Mouse (Mus musculus) kidney, embryonic 15.5 days (tissue): ENCODE measurements around the gene Srp72. TPM values are rescaled to one million over a fixed set of nuclear protein-coding genes. Genes with fewer than 3 reads are reported as not detected.
"Not testable (repeated sequence)": the region's sequence is repeated elsewhere in the genome, so short reads cannot be mapped to it uniquely, and the experiment has no call there.

Experiments
- ATAC-seq: fragments of 200-750 bp; cut with Nextera tagmentation; replicated peaks from 2 replicates; pipeline ENCODE4 v1.8.0; 2017; ENCODE audit warnings: moderate TSS enrichment; ENCODE audit not compliant: low FRiP score
- H3K27ac ChIP-seq: fragments of 300-500 bp; sonication (generic); 2 replicates; pipeline ENCODE4 v1.5.1; 2015; ENCODE audit warnings: mild to moderate bottlenecking, inconsistent platforms
- H3K27me3 ChIP-seq: fragments of 300-500 bp; sonication (generic); 2 replicates; pipeline ENCODE4 v1.6.1; 2015; ENCODE audit warnings: inconsistent platforms
- H3K36me3 ChIP-seq: fragments of 300-500 bp; sonication (generic); 2 replicates; pipeline ENCODE4 v1.6.1; 2015; ENCODE audit warnings: inconsistent platforms
- H3K4me1 ChIP-seq: fragments of 300-500 bp; sonication (generic); 2 replicates; pipeline ENCODE4 v1.6.1; 2015; ENCODE audit warnings: inconsistent platforms
- H3K4me2 ChIP-seq: fragments of 300-500 bp; sonication (generic); 2 replicates; pipeline ENCODE4 v1.6.1; 2015; ENCODE audit warnings: moderate library complexity, mild to moderate bottlenecking, inconsistent platforms
- H3K4me3 ChIP-seq: fragments of 300-500 bp; sonication (generic); replicated peaks from 2 replicates; pipeline ENCODE4 v1.5.1; 2015; ENCODE audit warnings: mild to moderate bottlenecking, inconsistent platforms
- H3K9ac ChIP-seq: fragments of 300-500 bp; sonication (generic); 2 replicates; pipeline ENCODE4 v1.6.1; 2015; ENCODE audit warnings: mild to moderate bottlenecking, inconsistent platforms
- H3K9me3 ChIP-seq: fragments of 300-500 bp; sonication (generic); replicated peaks from 2 replicates; pipeline ENCODE4 v1.6.1; 2016; ENCODE audit warnings: inconsistent platforms
- WGBS: fragments of 180-500 bp; shearing (Covaris S2); methylation state at CpG from one replicate; pipeline ENCODE4 v1.1.7; 2015; ENCODE audit warnings: mixed read lengths; 5-methylcytosine and 5-hydroxymethylcytosine counted together
- polyA plus RNA-seq: library from polyadenylated mRNA; unstranded; fragments of >200 nt; fragmentation: Nextera tagmentation; extraction: Ambion mirVana; gene quantifications from 2 replicates; pipeline ENCODE4 v1.2.1, GENCODE M21; 2015

Gene Srp72
- polyA plus RNA-seq, 1 experiment from 2014 or later = 98.1 TPM

GRCm38 (mm10) chr5:76951106-76952027 is 23.1 kb upstream of the Srp72 start, which contains the start of the genes Paics and Ppat:
Paics (plus strand) TSS chr5:76951307.
Ppat (minus strand) TSS chr5:76951578.
- Histone ChIP-seq H3K4me3 (peak within 1 kb of the TSS; percentile 66), H3K4me1 (peaks cover 36% of the 10 kb centered on the region), H3K36me3 (peaks cover 36% of the 10 kb centered on the region), H3K9me3 (no peaks in the 10 kb centered on the region), H3K27me3 (no peaks in the 10 kb centered on the region), H3K27ac (peak within 1 kb of the TSS; percentile 94), H3K9ac (peak within 1 kb of the TSS; percentile 72), H3K4me2 (peak within 1 kb of the TSS; percentile 76)
- ATAC-seq = peak; percentile 98
- WGBS = under 1% methylated on average over 81 of the region's 81 CpGs

GRCm38 (mm10) chr5:76952112-76953040 is 22.1 kb upstream of the Srp72 start:
- peak overlapping the region; percentile 76 for H3K4me2 ChIP-seq
- H3K4me3 ChIP-seq = peak overlapping the region; percentile 66
- peaks cover 32% of the 10 kb centered on the region for H3K4me1 ChIP-seq
- no peak for ATAC-seq
- peak overlapping the region; percentile 94 for H3K27ac ChIP-seq
- no peaks in the 10 kb centered on the region for H3K9me3 ChIP-seq
- peaks cover 42% of the 10 kb centered on the region for H3K36me3 ChIP-seq
- peak overlapping the region; percentile 72 for H3K9ac ChIP-seq
- H3K27me3 ChIP-seq = no peaks in the 10 kb centered on the region
- 6% methylated on average over 7 of the region's 7 CpGs for WGBS

- ATAC-seq = no peak
- H3K4me2 ChIP-seq = no peak overlapping the region
Observed at GRCm38 (mm10) chr5:76953794-76954193, 20.7 kb upstream of the Srp72 start.

GRCm38 (mm10) chr5:76954271-76954900 is 20.1 kb upstream of the Srp72 start:
- Histone ChIP-seq H3K4me3 (no peak overlapping the region), H3K27me3 (no peaks in the 10 kb centered on the region), H3K4me2 (no peak overlapping the region), H3K36me3 (peaks cover 47% of the 10 kb centered on the region), H3K9ac (no peak overlapping the region), H3K9me3 (no peaks in the 10 kb centered on the region), H3K4me1 (peaks cover 22% of the 10 kb centered on the region), H3K27ac (no peak overlapping the region)
- no peak for ATAC-seq
- 82% methylated on average over 6 of the region's 6 CpGs for WGBS

More at GRCm38 (mm10) chr5:76953794-76954193, 20.7 kb upstream of the Srp72 start:
- Histone ChIP-seq H3K4me1 (peaks cover 24% of the 10 kb centered on the region), H3K4me3 (no peak overlapping the region), H3K27ac (no peak overlapping the region), H3K36me3 (peaks cover 44% of the 10 kb centered on the region), H3K9ac (no peak overlapping the region), H3K27me3 (no peaks in the 10 kb centered on the region), H3K9me3 (no peaks in the 10 kb centered on the region)
- WGBS = 59% methylated on average over 3 of the region's 3 CpGs

- H3K4me3 ChIP-seq = no peak overlapping the region
- WGBS = 75% methylated on average over 4 of the region's 4 CpGs
- H3K4me1 ChIP-seq = peaks cover 15% of the 10 kb centered on the region
- ATAC-seq = no peak
- H3K9ac ChIP-seq = no peak overlapping the region
- no peaks in the 10 kb centered on the region for H3K9me3 ChIP-seq
- no peaks in the 10 kb centered on the region for H3K27me3 ChIP-seq
- no peak overlapping the region for H3K27ac ChIP-seq
- H3K4me2 ChIP-seq = no peak overlapping the region
- H3K36me3 ChIP-seq = peaks cover 58% of the 10 kb centered on the region
Observed at GRCm38 (mm10) chr5:76955474-76955873, 19.0 kb upstream of the Srp72 start.

- no peak overlapping the region for H3K9ac ChIP-seq
- no peaks in the 10 kb centered on the region for H3K9me3 ChIP-seq
- WGBS = 98% methylated on average over 1 of the region's 1 CpGs
- peaks cover 82% of the 10 kb centered on the region for H3K36me3 ChIP-seq
- peaks cover 11% of the 10 kb centered on the region for H3K4me1 ChIP-seq
- no peak overlapping the region for H3K4me2 ChIP-seq
- no peaks in the 10 kb centered on the region for H3K27me3 ChIP-seq
- no peak overlapping the region for H3K27ac ChIP-seq
- H3K4me3 ChIP-seq = no peak overlapping the region
- no peak for ATAC-seq
Observed at GRCm38 (mm10) chr5:76957954-76958353, 16.5 kb upstream of the Srp72 start.

GRCm38 (mm10) chr5:76959587-76959986 is 14.9 kb upstream of the Srp72 start:
- WGBS = 80% methylated on average over 5 of the region's 5 CpGs
- H3K4me2 ChIP-seq = no peak overlapping the region

GRCm38 (mm10) chr5:76962545-76962944 is 11.9 kb upstream of the Srp72 start:
- no peaks in the 10 kb centered on the region for H3K9me3 ChIP-seq
- no peak overlapping the region for H3K27ac ChIP-seq
- H3K4me3 ChIP-seq = no peak overlapping the region
- WGBS = 79% methylated on average over 11 of the region's 11 CpGs
- no peak for ATAC-seq
- peaks cover 95% of the 10 kb centered on the region for H3K36me3 ChIP-seq
- no peak overlapping the region for H3K4me2 ChIP-seq
- no peaks in the 10 kb centered on the region for H3K27me3 ChIP-seq
- H3K9ac ChIP-seq = no peak overlapping the region
- H3K4me1 ChIP-seq = no peaks in the 10 kb centered on the region

More at GRCm38 (mm10) chr5:76959587-76959986, 14.9 kb upstream of the Srp72 start:
- Histone ChIP-seq H3K9ac (no peak overlapping the region), H3K27me3 (no peaks in the 10 kb centered on the region), H3K4me1 (peaks cover 2% of the 10 kb centered on the region; the same call in 1 of the 2 replicates), H3K27ac (no peak overlapping the region), H3K4me3 (no peak overlapping the region), H3K36me3 (peaks cover 97% of the 10 kb centered on the region), H3K9me3 (no peaks in the 10 kb centered on the region)
- ATAC-seq = no peak

GRCm38 (mm10) chr5:76964651-76965050 is 9.8 kb upstream of the Srp72 start:
- Histone ChIP-seq H3K36me3 (peaks cover 97% of the 10 kb centered on the region), H3K4me3 (no peak overlapping the region), H3K9me3 (no peaks in the 10 kb centered on the region), H3K27ac (no peak overlapping the region), H3K4me2 (no peak overlapping the region), H3K4me1 (no peaks in the 10 kb centered on the region), H3K9ac (no peak overlapping the region), H3K27me3 (no peaks in the 10 kb centered on the region)
- 93% methylated on average over 3 of the region's 3 CpGs for WGBS
- no peak for ATAC-seq

- Histone ChIP-seq H3K4me2 (no peak overlapping the region), H3K4me3 (no peak overlapping the region), H3K27ac (no peak overlapping the region), H3K4me1 (peaks cover 8% of the 10 kb centered on the region), H3K9ac (no peak overlapping the region), H3K9me3 (no peaks in the 10 kb centered on the region), H3K27me3 (no peaks in the 10 kb centered on the region), H3K36me3 (peaks cover 69% of the 10 kb centered on the region)
- no peak for ATAC-seq
- 65% methylated on average over 5 of the region's 5 CpGs for WGBS
Observed at GRCm38 (mm10) chr5:76969250-76969649, 5.2 kb upstream of the Srp72 start.

GRCm38 (mm10) chr5:76971115-76971514 is 3.4 kb upstream of the Srp72 start:
- H3K36me3 ChIP-seq = peaks cover 51% of the 10 kb centered on the region
- 86% methylated on average over 1 of the region's 1 CpGs for WGBS

More at GRCm38 (mm10) chr5:76971115-76971514, 3.4 kb upstream of the Srp72 start:
- not testable (repeated sequence) for ATAC-seq, H3K9ac ChIP-seq, H3K4me3 ChIP-seq, H3K4me2 ChIP-seq, H3K27me3 ChIP-seq, H3K27ac ChIP-seq, H3K9me3 ChIP-seq
- peaks cover 13% of the 10 kb centered on the region for H3K4me1 ChIP-seq
